Mouse (Mus musculus) erythroblast, embryonic 14.5 days (primary cell): ENCODE results near the gene Rd3.

ENCODE experiments used
- GATA1 ChIP-seq: IDR thresholded peaks from 2 replicates; pipeline ENCODE4 v1.6.1; 2012; ENCODE audit warnings: low read length, inconsistent platforms, mixed read lengths
- TAL1 ChIP-seq: IDR thresholded peaks from 3 replicates; pipeline ENCODE4 v1.6.1; 2012; ENCODE audit warnings: low read length, inconsistent platforms, mixed read lengths

DNA sequence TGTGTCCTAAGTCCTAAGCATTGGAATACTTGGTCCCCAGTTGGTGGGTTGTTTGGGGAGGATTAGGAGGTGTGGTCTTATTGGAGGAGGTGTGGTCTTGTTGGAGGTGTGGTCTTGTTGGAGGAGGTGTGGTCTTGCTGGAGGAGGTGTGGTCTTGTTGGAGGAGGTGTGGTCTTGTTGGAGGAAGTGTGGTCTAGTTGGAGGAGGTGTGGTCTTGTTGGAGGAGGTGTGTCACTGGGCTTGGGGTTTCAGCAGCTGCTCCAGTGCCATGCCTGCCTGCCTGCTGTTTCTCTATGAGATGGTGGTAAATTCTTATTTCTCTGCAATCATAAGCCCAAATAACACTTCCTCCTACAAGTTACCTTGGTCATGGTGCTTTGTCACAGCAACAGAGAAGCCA, 21.9 kb downstream of the Rd3 start:
- TF ChIP-seq GATA1 (no peak), TAL1 (no peak)
